Mouse (Mus musculus) heart, embryonic 12.5 days (tissue): Measurements from ENCODE around the gene Afmid. TPM values are rescaled to one million over a fixed set of nuclear protein-coding genes. Genes with fewer than 3 reads are reported as not detected.

ENCODE experiments used
- ATAC-seq: fragments of 200-750 bp; cut with Nextera tagmentation; 2 replicates; pipeline ENCODE4 v1.8.0; 2017; ENCODE audit warnings: moderate TSS enrichment, moderate library complexity; ENCODE audit not compliant: insufficient number of reproducible peaks, low FRiP score
- H3K27ac ChIP-seq: fragments of 300-500 bp; sonication (generic); 2 replicates; pipeline ENCODE4 v1.5.1; 2016; ENCODE audit warnings: mild to moderate bottlenecking, moderate library complexity; ENCODE audit not compliant: poor library complexity, severe bottlenecking
- H3K27me3 ChIP-seq: fragments of 300-500 bp; sonication (generic); replicated peaks from 2 replicates; pipeline ENCODE4 v1.6.1; 2016; ENCODE audit warnings: mild to moderate bottlenecking, moderate library complexity
- H3K36me3 ChIP-seq: fragments of 300-500 bp; sonication (generic); 2 replicates; pipeline ENCODE4 v1.6.1; 2016; ENCODE audit warnings: mild to moderate bottlenecking, moderate library complexity
- H3K4me1 ChIP-seq: fragments of 300-500 bp; sonication (generic); replicated peaks from 2 replicates; pipeline ENCODE4 v1.6.1; 2016; ENCODE audit warnings: mild to moderate bottlenecking
- H3K4me2 ChIP-seq: fragments of 300-500 bp; sonication (generic); 2 replicates; pipeline ENCODE4 v1.6.1; 2016; ENCODE audit warnings: mild to moderate bottlenecking, moderate library complexity
- H3K4me3 ChIP-seq: fragments of 300-500 bp; sonication (generic); 2 replicates; pipeline ENCODE4 v1.5.1; 2016; ENCODE audit warnings: mild to moderate bottlenecking
- H3K9ac ChIP-seq: fragments of 300-500 bp; sonication (generic); 2 replicates; pipeline ENCODE4 v1.6.1; 2016; ENCODE audit warnings: mild to moderate bottlenecking, moderate library complexity
- H3K9me3 ChIP-seq: fragments of 300-500 bp; sonication (generic); replicated peaks from 2 replicates; pipeline ENCODE4 v1.6.1; 2016; ENCODE audit warnings: mild to moderate bottlenecking, moderate library complexity
- WGBS: fragments of 180-500 bp; shearing (Covaris S2); methylation state at CpG from one replicate; pipeline ENCODE4 v1.1.7; 2016; 5-methylcytosine and 5-hydroxymethylcytosine counted together
- polyA plus RNA-seq: library from polyadenylated mRNA; unstranded; fragments of >200 nt; fragmentation: Nextera tagmentation; extraction: Ambion mirVana; gene quantifications from 2 replicates; pipeline ENCODE4 v1.2.1, GENCODE M21; 2016

The Afmid gene
- polyA plus RNA-seq, 1 experiment from 2014 or later = 13.5 TPM

GRCm38 (mm10) chr11:117824060-117824969 is 1.4 kb upstream of the Afmid start:
- H3K27me3 ChIP-seq = no peaks in the 10 kb centered on the region
- peak overlapping the region; percentile 69 for H3K4me3 ChIP-seq
- peak; percentile 63 for ATAC-seq
- peak overlapping the region; percentile 48 for H3K27ac ChIP-seq
- H3K9ac ChIP-seq = peak overlapping the region; percentile 89
- H3K9me3 ChIP-seq = no peaks in the 10 kb centered on the region
- peaks cover 44% of the 10 kb centered on the region for H3K36me3 ChIP-seq
- 19% methylated on average over 23 of the region's 23 CpGs for WGBS
- H3K4me1 ChIP-seq = peaks cover 71% of the 10 kb centered on the region
- peak overlapping the region; percentile 92 for H3K4me2 ChIP-seq

- Histone ChIP-seq H3K27ac (peak overlapping the region; percentile 94), H3K36me3 (peaks cover 26% of the 10 kb centered on the region), H3K4me1 (peaks cover 83% of the 10 kb centered on the region), H3K9ac (peak overlapping the region; percentile 89), H3K4me3 (peak overlapping the region; percentile 69), H3K27me3 (no peaks in the 10 kb centered on the region), H3K4me2 (peak overlapping the region; percentile 92), H3K9me3 (no peaks in the 10 kb centered on the region)
- 14% methylated on average over 5 of the region's 5 CpGs for WGBS
- ATAC-seq = no peak
Measured at GRCm38 (mm10) chr11:117826164-117826563, 440 bp downstream of the Afmid start.

- peaks cover 18% of the 10 kb centered on the region for H3K36me3 ChIP-seq
- no peaks in the 10 kb centered on the region for H3K9me3 ChIP-seq
- peak overlapping the region; percentile 94; the same call in 1 of the 2 replicates for H3K27ac ChIP-seq
- ATAC-seq = no peak
- H3K4me3 ChIP-seq = no peak overlapping the region; the same call in 1 of the 2 replicates
- H3K9ac ChIP-seq = peak overlapping the region; percentile 61; the same call in 1 of the 2 replicates
- peaks cover 84% of the 10 kb centered on the region for H3K4me1 ChIP-seq
- H3K4me2 ChIP-seq = peak overlapping the region; percentile 92
- WGBS = 64% methylated on average over 8 of the region's 8 CpGs
- no peaks in the 10 kb centered on the region for H3K27me3 ChIP-seq
Measured at GRCm38 (mm10) chr11:117826916-117827315, 1.2 kb downstream of the Afmid start.

- Histone ChIP-seq H3K9me3 (no peaks in the 10 kb centered on the region), H3K4me3 (peak overlapping the region; percentile 7; the same call in 1 of the 2 replicates), H3K9ac (peak overlapping the region; percentile 61), H3K36me3 (peaks cover 14% of the 10 kb centered on the region), H3K4me1 (peaks cover 87% of the 10 kb centered on the region), H3K27ac (peak overlapping the region; percentile 97), H3K27me3 (no peaks in the 10 kb centered on the region), H3K4me2 (peak overlapping the region; percentile 92)
- WGBS = 49% methylated on average over 3 of the region's 3 CpGs
- ATAC-seq = no peak
Measured at GRCm38 (mm10) chr11:117827386-117827785, 1.7 kb downstream of the Afmid start.

GRCm38 (mm10) chr11:117828149-117828887 is 2.6 kb downstream of the Afmid start:
- no peaks in the 10 kb centered on the region for H3K27me3 ChIP-seq
- ATAC-seq = no peak
- H3K9ac ChIP-seq = peak overlapping the region; percentile 61
- 0 out of 2 replicates have a peak overlapping the region, but pooled peaks have one; percentile 7 for H3K4me3 ChIP-seq
- no peaks in the 10 kb centered on the region for H3K9me3 ChIP-seq
- peak overlapping the region; percentile 92 for H3K4me2 ChIP-seq
- H3K36me3 ChIP-seq = peaks cover 10% of the 10 kb centered on the region
- WGBS = 52% methylated on average over 18 of the region's 18 CpGs
- H3K4me1 ChIP-seq = peaks cover 81% of the 10 kb centered on the region
- peak overlapping the region; percentile 97 for H3K27ac ChIP-seq

GRCm38 (mm10) chr11:117828888-117829604 is 3.3 kb downstream of the Afmid start:
- no peak for ATAC-seq
- 9% methylated on average over 9 of the region's 9 CpGs for WGBS

GRCm38 (mm10) chr11:117829671-117830215 is 4.0 kb downstream of the Afmid start:
- Histone ChIP-seq H3K4me2 (no peak overlapping the region), H3K4me3 (no peak overlapping the region), H3K27ac (peak overlapping the region; percentile 97), H3K9me3 (no peaks in the 10 kb centered on the region), H3K4me1 (peaks cover 68% of the 10 kb centered on the region), H3K9ac (peak overlapping the region; percentile 33; the same call in 1 of the 2 replicates), H3K36me3 (peaks cover 4% of the 10 kb centered on the region; the same call in 1 of the 2 replicates), H3K27me3 (no peaks in the 10 kb centered on the region)
- no peak for ATAC-seq
- 57% methylated on average over 2 of the region's 2 CpGs for WGBS

More at GRCm38 (mm10) chr11:117828888-117829604, 3.3 kb downstream of the Afmid start:
- peak overlapping the region; percentile 92; the same call in 1 of the 2 replicates for H3K4me2 ChIP-seq
- H3K27me3 ChIP-seq = no peaks in the 10 kb centered on the region
- no peak overlapping the region for H3K4me3 ChIP-seq
- H3K4me1 ChIP-seq = peaks cover 73% of the 10 kb centered on the region
- peaks cover 4% of the 10 kb centered on the region; the same call in 1 of the 2 replicates for H3K36me3 ChIP-seq
- peak overlapping the region; percentile 21; the same call in 1 of the 2 replicates for H3K9ac ChIP-seq
- no peaks in the 10 kb centered on the region for H3K9me3 ChIP-seq
- H3K27ac ChIP-seq = peak overlapping the region; percentile 97

- Histone ChIP-seq H3K36me3 (peaks cover 4% of the 10 kb centered on the region; the same call in 1 of the 2 replicates), H3K9ac (no peak overlapping the region), H3K9me3 (no peaks in the 10 kb centered on the region), H3K27ac (peak overlapping the region; percentile 97), H3K4me3 (no peak overlapping the region), H3K27me3 (no peaks in the 10 kb centered on the region), H3K4me1 (peaks cover 61% of the 10 kb centered on the region), H3K4me2 (peak overlapping the region; percentile 20; the same call in 1 of the 2 replicates)
- WGBS = 47% methylated on average over 9 of the region's 9 CpGs
- ATAC-seq = no peak
Measured at GRCm38 (mm10) chr11:117830401-117830800, 4.7 kb downstream of the Afmid start.

GRCm38 (mm10) chr11:117832086-117832969 is 6.6 kb downstream of the Afmid start:
- 0 out of 2 replicates have a peak overlapping the region, but pooled peaks have one; percentile 26 for H3K9ac ChIP-seq
- H3K4me3 ChIP-seq = peak overlapping the region; percentile 31
- no peaks in the 10 kb centered on the region for H3K27me3 ChIP-seq
- peaks cover 52% of the 10 kb centered on the region for H3K4me1 ChIP-seq
- H3K36me3 ChIP-seq = peaks cover 4% of the 10 kb centered on the region; the same call in 1 of the 2 replicates
- H3K9me3 ChIP-seq = no peaks in the 10 kb centered on the region
- H3K27ac ChIP-seq = no peak overlapping the region; the same call in 1 of the 2 replicates
- WGBS = 21% methylated on average over 28 of the region's 28 CpGs
- peak; percentile 82 for ATAC-seq
- peak overlapping the region; percentile 59 for H3K4me2 ChIP-seq
